Mouse (Mus musculus): ENCODE results near the gene Raver1. TPM values are rescaled to one million over a fixed set of nuclear protein-coding genes. Genes with fewer than 3 reads are reported as not detected.

The Raver1 gene
- polyA plus RNA-seq, 1 experiment from 2014 or later, result 37.3 TPM

DNA sequence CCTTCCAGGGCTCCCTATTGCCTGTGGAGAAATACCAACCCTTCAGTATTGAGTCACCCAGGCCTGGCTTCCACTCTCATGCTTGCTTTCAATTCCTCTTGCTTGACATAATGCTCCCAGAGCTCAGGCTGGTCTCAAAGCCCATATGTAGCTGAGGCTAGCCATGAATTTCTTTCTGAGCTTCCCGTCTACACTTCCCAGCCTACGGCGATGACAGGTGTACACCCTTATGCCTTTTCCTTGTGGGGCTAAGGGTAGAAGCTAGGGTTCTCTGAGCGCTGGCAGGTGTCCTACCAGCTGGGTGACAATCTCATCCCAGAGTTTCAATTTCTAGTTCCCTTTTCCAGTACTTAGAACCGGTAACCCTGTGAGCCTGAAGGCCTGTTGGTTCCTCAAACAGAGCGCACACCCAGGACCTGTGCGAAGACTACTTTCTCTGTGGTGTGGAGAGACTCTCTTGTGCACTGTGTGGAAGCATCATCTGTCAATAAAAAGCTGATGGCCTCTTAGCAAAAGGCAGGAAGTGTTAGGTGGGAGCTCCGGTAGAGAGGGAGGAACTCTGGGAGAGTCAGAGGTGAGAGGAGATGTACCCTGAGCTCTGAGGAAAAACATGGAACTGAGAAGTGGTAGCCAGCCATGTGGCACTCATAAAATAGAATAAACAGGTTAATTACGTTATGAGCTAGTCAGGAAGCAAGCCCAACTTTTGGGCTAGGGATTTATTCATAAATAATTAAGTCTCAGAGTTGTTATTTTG, 33.9 kb upstream of the Raver1 start:
- no peaks in the 10 kb centered on the region for H3K9me3 ChIP-seq
- H3K9ac ChIP-seq, result no peak overlapping the region
- peaks cover 6% of the 10 kb centered on the region for H3K4me1 ChIP-seq (replicated peaks)
- H3K27ac ChIP-seq (replicated peaks), result no peak overlapping the region
- H3K27me3 ChIP-seq, result no peaks in the 10 kb centered on the region
- no peak overlapping the region for H3K4me2 ChIP-seq
- no peak for ATAC-seq (ENCODE audit: low read depth)
- H3K4me3 ChIP-seq, result no peak overlapping the region
- H3K36me3 ChIP-seq, result peaks cover 75% of the 10 kb centered on the region
- WGBS, result 88% methylated on average over 9 of the region's 9 CpGs

GRCm38 (mm10) chr9:21124837-21125236, 33.0 kb upstream of the Raver1 start:
- H3K9me3 ChIP-seq, result no peaks in the 10 kb centered on the region
- H3K27ac ChIP-seq (replicated peaks), result no peak overlapping the region
- 87% methylated on average over 5 of the region's 5 CpGs for WGBS
- ATAC-seq (ENCODE audit: low read depth), result no peak
- no peaks in the 10 kb centered on the region for H3K27me3 ChIP-seq
- H3K4me3 ChIP-seq, result no peak overlapping the region
- no peak overlapping the region for H3K9ac ChIP-seq
- H3K4me1 ChIP-seq (replicated peaks), result no peaks in the 10 kb centered on the region
- H3K4me2 ChIP-seq, result no peak overlapping the region
- peaks cover 83% of the 10 kb centered on the region for H3K36me3 ChIP-seq

GRCm38 (mm10) chr9:21121483-21121882, 29.7 kb upstream of the Raver1 start:
- no peak overlapping the region for H3K4me3 ChIP-seq
- peaks cover 67% of the 10 kb centered on the region for H3K36me3 ChIP-seq
- no peak overlapping the region for H3K4me2 ChIP-seq
- 82% methylated on average over 16 of the region's 16 CpGs for WGBS
- H3K4me1 ChIP-seq (replicated peaks), result no peaks in the 10 kb centered on the region
- no peak for ATAC-seq (ENCODE audit: low read depth)
- no peak overlapping the region for H3K27ac ChIP-seq (replicated peaks)
- H3K27me3 ChIP-seq, result no peaks in the 10 kb centered on the region
- H3K9ac ChIP-seq, result no peak overlapping the region
- no peaks in the 10 kb centered on the region for H3K9me3 ChIP-seq

DNA sequence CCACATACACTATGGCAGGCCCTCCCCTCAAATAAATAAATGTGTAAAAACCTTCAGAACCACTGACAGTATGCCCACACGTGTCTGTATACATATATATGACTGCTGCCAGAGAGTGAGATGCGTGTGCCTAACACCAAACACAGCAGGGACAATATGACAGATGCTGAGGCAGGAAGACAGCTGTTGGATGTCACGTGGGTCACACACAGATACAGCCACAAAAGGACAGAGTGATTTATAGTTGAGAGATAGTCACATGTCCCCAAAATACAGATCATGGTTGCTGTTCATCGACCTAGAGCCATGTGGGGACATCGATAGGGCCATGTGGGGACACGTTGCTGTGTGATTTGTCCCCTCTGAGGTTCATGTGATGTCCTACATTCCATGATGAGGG, 25.3 kb upstream of the Raver1 start:
- H3K4me3 ChIP-seq, result no peak overlapping the region
- H3K27me3 ChIP-seq, result no peaks in the 10 kb centered on the region
- 67% methylated on average over 6 of the region's 6 CpGs for WGBS
- no peaks in the 10 kb centered on the region for H3K4me1 ChIP-seq (replicated peaks)
- no peaks in the 10 kb centered on the region for H3K9me3 ChIP-seq
- H3K9ac ChIP-seq, result no peak overlapping the region
- no peak overlapping the region for H3K27ac ChIP-seq (replicated peaks)
- H3K4me2 ChIP-seq, result no peak overlapping the region
- peaks cover 30% of the 10 kb centered on the region for H3K36me3 ChIP-seq
- ATAC-seq (ENCODE audit: low read depth), result no peak

GRCm38 (mm10) chr9:21115105-21115504, 23.3 kb upstream of the Raver1 start:
- Histone ChIP-seq H3K9me3 (no peaks in the 10 kb centered on the region), H3K9ac (no peak overlapping the region), H3K4me1 (replicated peaks) (no peaks in the 10 kb centered on the region), H3K36me3 (peaks cover 13% of the 10 kb centered on the region; the same call in 1 of the 2 replicates), H3K4me2 (no peak overlapping the region), H3K27ac (replicated peaks) (no peak overlapping the region), H3K27me3 (no peaks in the 10 kb centered on the region), H3K4me3 (no peak overlapping the region)
- no peak for ATAC-seq (ENCODE audit: low read depth)
- WGBS, result 91% methylated on average over 8 of the region's 8 CpGs

- Histone ChIP-seq H3K4me1 (replicated peaks) (no peaks in the 10 kb centered on the region), H3K4me2 (no peak overlapping the region), H3K4me3 (no peak overlapping the region), H3K9ac (no peak overlapping the region), H3K36me3 (peaks cover 15% of the 10 kb centered on the region), H3K27me3 (no peaks in the 10 kb centered on the region), H3K27ac (replicated peaks) (no peak overlapping the region), H3K9me3 (no peaks in the 10 kb centered on the region)
- 89% methylated on average over 7 of the region's 7 CpGs for WGBS
- ATAC-seq (ENCODE audit: low read depth), result no peak
Measured at GRCm38 (mm10) chr9:21114190-21114589, 22.4 kb upstream of the Raver1 start.

- peaks cover 19% of the 10 kb centered on the region for H3K36me3 ChIP-seq
- 88% methylated on average over 6 of the region's 6 CpGs for WGBS
Measured at GRCm38 (mm10) chr9:21113751-21114150, 21.9 kb upstream of the Raver1 start.

GRCm38 (mm10) chr9:21107607-21108237, 15.9 kb upstream of the Raver1 start:
- 45% methylated on average over 23 of the region's 23 CpGs for WGBS
- H3K4me2 ChIP-seq, result no peak overlapping the region
- no peak overlapping the region for H3K4me3 ChIP-seq
- peaks cover 37% of the 10 kb centered on the region for H3K36me3 ChIP-seq
- no peak for ATAC-seq (ENCODE audit: low read depth)
- H3K9ac ChIP-seq, result no peak overlapping the region
- H3K4me1 ChIP-seq (replicated peaks), result no peaks in the 10 kb centered on the region
- no peaks in the 10 kb centered on the region for H3K27me3 ChIP-seq
- H3K9me3 ChIP-seq, result no peaks in the 10 kb centered on the region
- H3K27ac ChIP-seq (replicated peaks), result no peak overlapping the region

More at GRCm38 (mm10) chr9:21113751-21114150, 21.9 kb upstream of the Raver1 start:
- no peak for ATAC-seq (ENCODE audit: low read depth)
- H3K4me3 ChIP-seq, result no peak overlapping the region
- no peak overlapping the region for H3K27ac ChIP-seq (replicated peaks)
- no peaks in the 10 kb centered on the region for H3K4me1 ChIP-seq (replicated peaks)
- H3K9ac ChIP-seq, result no peak overlapping the region
- H3K27me3 ChIP-seq, result no peaks in the 10 kb centered on the region
- no peak overlapping the region for H3K4me2 ChIP-seq
- no peaks in the 10 kb centered on the region for H3K9me3 ChIP-seq

DNA sequence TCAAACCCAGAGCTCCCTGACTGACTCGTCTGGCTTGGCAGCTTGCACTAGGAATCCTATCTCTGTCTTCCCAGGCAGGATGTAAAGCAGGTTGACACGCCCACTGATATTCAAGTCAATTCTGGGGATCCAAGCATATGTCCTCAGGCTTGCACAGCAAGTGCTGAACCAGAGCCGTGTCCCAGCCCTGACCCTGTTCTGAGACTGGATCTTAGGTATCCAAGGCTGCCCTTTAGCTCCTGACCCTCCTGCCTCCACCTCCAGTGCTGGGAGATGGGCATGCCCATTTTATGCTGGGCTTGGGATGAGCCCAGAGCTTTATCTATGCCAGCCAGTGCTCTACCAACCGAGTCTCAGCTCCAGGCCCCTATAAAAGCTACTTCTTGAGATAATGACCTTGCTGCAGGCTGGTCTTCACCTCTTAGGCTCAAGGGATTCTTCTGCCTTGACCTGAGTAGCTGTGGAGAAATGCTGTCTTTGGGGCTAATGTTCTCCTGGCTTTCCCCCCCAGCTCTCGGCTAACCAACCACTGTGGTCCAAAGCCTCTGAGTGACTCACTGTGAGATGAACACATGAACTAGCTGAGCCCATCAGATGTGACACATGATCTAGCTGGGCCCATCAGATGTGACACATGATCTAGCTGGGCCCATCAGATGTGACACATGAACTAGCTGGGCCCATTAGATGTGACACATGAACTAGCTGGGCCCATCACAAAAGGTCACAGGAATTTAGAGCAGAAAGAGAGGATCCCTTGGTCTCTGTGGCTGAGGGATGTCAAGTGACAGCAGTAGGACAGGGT, 14.2 kb upstream of the Raver1 start:
- no peak overlapping the region for H3K4me2 ChIP-seq
- H3K27me3 ChIP-seq, result no peaks in the 10 kb centered on the region
- H3K4me1 ChIP-seq (replicated peaks), result no peaks in the 10 kb centered on the region
- no peak overlapping the region for H3K9ac ChIP-seq
- H3K9me3 ChIP-seq, result no peaks in the 10 kb centered on the region
- peaks cover 37% of the 10 kb centered on the region for H3K36me3 ChIP-seq
- ATAC-seq (ENCODE audit: low read depth), result no peak
- WGBS, result 81% methylated on average over 5 of the region's 5 CpGs
- H3K4me3 ChIP-seq, result no peak overlapping the region
- H3K27ac ChIP-seq (replicated peaks), result no peak overlapping the region

GRCm38 (mm10) chr9:21104814-21105213, 13.0 kb upstream of the Raver1 start:
- Histone ChIP-seq H3K27ac (replicated peaks) (no peak overlapping the region), H3K27me3 (no peaks in the 10 kb centered on the region), H3K4me2 (no peak overlapping the region), H3K36me3 (peaks cover 32% of the 10 kb centered on the region), H3K9ac (no peak overlapping the region), H3K4me1 (replicated peaks) (no peaks in the 10 kb centered on the region), H3K4me3 (no peak overlapping the region), H3K9me3 (no peaks in the 10 kb centered on the region)
- ATAC-seq (ENCODE audit: low read depth), result no peak
- 90% methylated on average over 6 of the region's 6 CpGs for WGBS

- H3K9ac ChIP-seq, result no peak overlapping the region
- H3K9me3 ChIP-seq, result no peaks in the 10 kb centered on the region
- WGBS, result 89% methylated on average over 2 of the region's 2 CpGs
- H3K4me3 ChIP-seq, result no peak overlapping the region
- H3K4me1 ChIP-seq (replicated peaks), result no peaks in the 10 kb centered on the region
- peaks cover 13% of the 10 kb centered on the region; the same call in 1 of the 2 replicates for H3K36me3 ChIP-seq
- no peak for ATAC-seq (ENCODE audit: low read depth)
- H3K27ac ChIP-seq (replicated peaks), result no peak overlapping the region
- H3K4me2 ChIP-seq, result no peak overlapping the region
- no peaks in the 10 kb centered on the region for H3K27me3 ChIP-seq
Measured at GRCm38 (mm10) chr9:21102076-21102475, 10.3 kb upstream of the Raver1 start.
